Mouse (Mus musculus) G1E (cell line): Measurements from ENCODE around the gene Bbs5.

Experiments
- CTCF ChIP-seq: IDR thresholded peaks from 2 replicates; pipeline ENCODE4 v1.5.1; 2012; ENCODE audit warnings: low read depth, low read length, inconsistent platforms, mixed read lengths
- GATA1 ChIP-seq: IDR thresholded peaks from 2 replicates; pipeline ENCODE4 v1.6.1; 2012; ENCODE audit warnings: borderline replicate concordance, low read length, inconsistent platforms, mixed read lengths
- GATA2 ChIP-seq: IDR thresholded peaks from 2 replicates; pipeline ENCODE4 v1.6.1; 2012; ENCODE audit warnings: low read depth, low read length, inconsistent platforms, borderline replicate concordance
- POLR2AphosphoS5 ChIP-seq: IDR thresholded peaks from 2 replicates; pipeline ENCODE4 v1.6.1; 2012; ENCODE audit warnings: low read depth, low read length, inconsistent platforms; ENCODE audit not compliant: insufficient replicate concordance
- TAL1 ChIP-seq: conservative IDR thresholded peaks from 2 replicates; pipeline ENCODE4 v1.6.1; 2012; ENCODE audit warnings: low read depth, low read length, inconsistent platforms, mixed read lengths

DNA sequence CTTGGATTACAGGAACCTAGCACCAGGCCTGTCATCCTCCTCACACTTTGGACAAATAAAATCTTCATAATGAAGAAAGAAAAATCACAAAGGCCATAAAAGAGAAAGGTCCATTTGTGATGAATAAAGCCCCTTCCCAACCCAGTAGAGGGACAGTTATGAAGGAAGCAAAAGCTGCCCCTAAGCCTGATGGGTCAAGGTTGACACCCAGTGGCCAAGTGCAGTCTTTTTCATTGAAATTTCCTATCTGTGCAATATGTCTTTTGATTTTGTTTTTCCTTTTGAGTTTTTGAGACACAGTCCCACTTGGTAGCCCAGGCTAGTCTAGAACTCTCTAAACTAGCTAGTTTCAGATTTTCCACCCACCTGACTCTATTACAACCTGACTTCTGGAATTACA is 27.7 kb upstream of the Bbs5 start:
- TF ChIP-seq CTCF (no peak), TAL1 (no peak), GATA2 (no peak), POLR2AphosphoS5 (no peak), GATA1 (no peak)
